Mouse (Mus musculus): ENCODE results near the gene Tmem169. TPM values are rescaled to one million over a fixed set of nuclear protein-coding genes. Genes with fewer than 3 reads are reported as not detected.

Gene Tmem169
- polyA plus RNA-seq, 1 experiment = 4.2 TPM

DNA sequence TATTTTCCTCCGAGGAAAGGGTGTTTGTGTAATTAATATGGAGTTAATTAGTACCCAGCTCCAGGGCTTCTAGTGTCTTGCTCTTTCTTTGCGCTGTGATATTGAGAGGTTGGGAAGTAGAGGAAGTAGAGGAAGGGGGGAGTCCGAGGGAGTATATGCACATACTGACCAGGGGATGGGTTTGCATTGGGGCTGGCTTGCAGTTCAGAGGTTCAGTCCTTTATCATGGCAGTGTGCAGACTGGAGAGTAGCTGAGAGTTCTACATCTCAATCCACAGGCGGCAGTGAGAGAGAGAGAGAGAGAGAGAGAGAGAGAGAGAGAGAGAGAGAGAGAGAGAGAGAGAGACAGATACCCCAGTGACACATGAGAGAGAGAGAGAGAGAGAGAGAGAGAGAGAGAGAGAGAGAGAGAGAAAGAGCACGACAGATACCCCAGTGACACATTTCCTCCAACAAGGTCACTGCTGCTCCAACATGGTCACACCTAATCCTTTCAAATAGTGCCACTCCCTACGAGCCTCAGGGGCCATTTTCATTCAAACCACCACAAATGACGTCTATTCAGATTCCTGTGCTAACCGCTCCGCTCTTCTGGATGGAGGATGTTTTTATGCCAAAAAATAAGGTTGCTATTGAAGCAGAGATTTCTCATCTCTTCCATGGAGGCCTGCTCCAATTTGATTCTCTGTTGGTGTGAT, 28.7 kb downstream of the Tmem169 start:
- WGBS = 84% methylated on average over 9 of the region's 9 CpGs
- no peak for DNase-seq
- TF ChIP-seq CTCF (conservative IDR thresholded peaks at IDR 0.05; ENCODE audit: insufficient read depth, insufficient read length, low read depth, low read length) (no peak), POLR2A (IDR thresholded peaks at IDR 0.05; ENCODE audit: low read depth, low read length) (no peak)
- H3K27me3 ChIP-seq (replicated peaks; ENCODE audit: control insufficient read depth, insufficient read depth, low read length) = no peaks in the 10 kb centered on the region
- H3K27ac ChIP-seq (ENCODE audit: insufficient read depth, low read depth, low read length) = no peak overlapping the region
- H3K4me3 ChIP-seq (ENCODE audit: insufficient read depth, low read depth, low read length) = no peak overlapping the region
- no peaks in the 10 kb centered on the region; the same call in 1 of the 2 replicates for H3K4me1 ChIP-seq (ENCODE audit: control insufficient read depth, insufficient read depth, low read length)
- H3K36me3 ChIP-seq (ENCODE audit: control insufficient read depth, insufficient read depth, low read length) = peaks cover 1% of the 10 kb centered on the region; the same call in 1 of the 2 replicates

DNA sequence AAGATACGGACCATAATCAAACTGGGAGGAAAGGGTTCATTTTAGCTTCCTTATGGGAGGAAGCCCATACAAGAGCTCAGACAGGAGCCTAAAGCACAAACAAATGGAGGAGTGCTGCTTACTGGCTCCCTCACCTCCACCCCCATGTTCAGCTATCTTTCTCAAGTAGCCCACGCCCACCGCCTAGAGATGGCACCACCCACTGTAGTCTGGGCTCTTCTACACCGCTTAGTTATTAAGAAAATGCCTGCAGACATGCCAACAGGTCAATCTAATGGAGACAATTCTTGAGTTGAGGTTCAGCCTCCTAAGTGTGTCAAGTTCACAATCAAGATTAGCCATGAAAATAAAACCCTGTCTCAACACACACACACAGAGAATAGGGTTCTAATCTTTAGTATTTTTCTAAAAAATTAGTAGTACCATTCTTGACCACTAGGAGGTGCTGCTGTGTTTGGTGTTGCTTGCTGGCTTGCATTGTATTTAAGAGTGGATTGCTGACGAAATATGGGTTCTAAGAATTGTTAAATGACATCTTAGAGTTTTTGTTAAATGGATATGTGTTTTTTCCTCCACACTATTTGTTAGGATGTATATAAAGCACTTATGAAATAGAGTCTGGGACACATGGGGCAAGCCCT, 29.4 kb downstream of the Tmem169 start:
- H3K36me3 ChIP-seq (ENCODE audit: control insufficient read depth, insufficient read depth, low read length) = peaks cover 1% of the 10 kb centered on the region; the same call in 1 of the 2 replicates
- H3K27me3 ChIP-seq (replicated peaks; ENCODE audit: control insufficient read depth, insufficient read depth, low read length) = no peaks in the 10 kb centered on the region
- H3K4me3 ChIP-seq (ENCODE audit: insufficient read depth, low read depth, low read length) = no peak overlapping the region
- 0 out of 2 replicates have a peak, but pooled peaks have one; percentile 14 for TF ChIP-seq CTCF (conservative IDR thresholded peaks at IDR 0.05; ENCODE audit: insufficient read depth, insufficient read length, low read depth, low read length)
- no peak for TF ChIP-seq POLR2A (IDR thresholded peaks at IDR 0.05; ENCODE audit: low read depth, low read length)
- H3K27ac ChIP-seq (ENCODE audit: insufficient read depth, low read depth, low read length) = no peak overlapping the region
- DNase-seq = peak; percentile 32
- 74% methylated on average over 5 of the region's 5 CpGs for WGBS
- H3K4me1 ChIP-seq (ENCODE audit: control insufficient read depth, insufficient read depth, low read length) = no peaks in the 10 kb centered on the region

DNA sequence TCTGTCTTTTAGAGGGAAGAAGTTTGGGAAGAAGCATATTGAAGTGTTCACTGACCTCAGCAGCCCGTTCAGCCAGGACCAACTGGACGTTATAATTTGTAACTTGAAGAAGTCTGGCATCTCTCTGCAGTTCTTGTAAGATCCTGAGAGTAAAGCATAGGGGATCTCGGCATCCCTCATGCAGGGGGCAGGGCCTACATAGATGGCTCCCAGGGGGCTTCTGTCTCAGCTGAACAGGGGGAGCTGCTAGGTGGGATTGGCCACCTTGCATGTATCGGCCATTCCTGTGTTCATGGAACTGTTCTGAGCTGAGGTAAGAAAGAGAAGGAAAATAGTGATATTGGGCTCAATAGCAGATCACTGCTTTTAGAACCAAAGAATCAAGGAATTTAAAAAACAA, 31.3 kb downstream of the Tmem169 start:
- Histone ChIP-seq H3K36me3 (ENCODE audit: control insufficient read depth, insufficient read depth, low read length) (peaks cover 1% of the 10 kb centered on the region), H3K4me1 (ENCODE audit: control insufficient read depth, insufficient read depth, low read length) (no peaks in the 10 kb centered on the region), H3K27ac (ENCODE audit: insufficient read depth, low read depth, low read length) (no peak overlapping the region), H3K4me3 (ENCODE audit: insufficient read depth, low read depth, low read length) (no peak overlapping the region), H3K27me3 (replicated peaks; ENCODE audit: control insufficient read depth, insufficient read depth, low read length) (no peaks in the 10 kb centered on the region)
- DNase-seq = no peak
- WGBS = 77% methylated on average over 4 of the region's 4 CpGs
- no peak for TF ChIP-seq CTCF (conservative IDR thresholded peaks at IDR 0.05; ENCODE audit: insufficient read depth, insufficient read length, low read depth, low read length)
- TF ChIP-seq POLR2A (IDR thresholded peaks at IDR 0.05; ENCODE audit: low read depth, low read length) = no peak

DNA sequence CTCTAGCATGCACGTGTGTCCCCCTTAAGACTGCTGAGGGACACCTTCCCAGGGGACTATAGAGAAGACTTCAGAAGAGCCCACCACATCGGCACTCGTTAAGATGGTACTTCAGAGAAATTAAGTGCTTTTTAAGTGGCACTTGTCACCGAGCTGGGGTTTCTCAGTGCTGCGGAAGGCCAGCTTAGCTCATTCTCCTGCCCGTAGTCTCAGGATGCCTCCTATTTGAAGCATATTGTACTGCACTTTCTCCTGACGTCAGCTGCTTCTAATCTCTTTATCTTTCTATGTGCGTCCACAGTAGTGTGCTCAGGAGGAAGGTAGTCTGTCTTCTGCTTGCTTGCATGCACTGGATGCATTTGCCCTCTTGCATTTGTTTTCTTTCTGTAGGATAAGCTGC, 32.2 kb downstream of the Tmem169 start:
- H3K36me3 ChIP-seq (ENCODE audit: control insufficient read depth, insufficient read depth, low read length) = peaks cover 1% of the 10 kb centered on the region
- TF ChIP-seq POLR2A (IDR thresholded peaks at IDR 0.05; ENCODE audit: low read depth, low read length) (no peak), CTCF (conservative IDR thresholded peaks at IDR 0.05; ENCODE audit: insufficient read depth, insufficient read length, low read depth, low read length) (no peak)

DNA sequence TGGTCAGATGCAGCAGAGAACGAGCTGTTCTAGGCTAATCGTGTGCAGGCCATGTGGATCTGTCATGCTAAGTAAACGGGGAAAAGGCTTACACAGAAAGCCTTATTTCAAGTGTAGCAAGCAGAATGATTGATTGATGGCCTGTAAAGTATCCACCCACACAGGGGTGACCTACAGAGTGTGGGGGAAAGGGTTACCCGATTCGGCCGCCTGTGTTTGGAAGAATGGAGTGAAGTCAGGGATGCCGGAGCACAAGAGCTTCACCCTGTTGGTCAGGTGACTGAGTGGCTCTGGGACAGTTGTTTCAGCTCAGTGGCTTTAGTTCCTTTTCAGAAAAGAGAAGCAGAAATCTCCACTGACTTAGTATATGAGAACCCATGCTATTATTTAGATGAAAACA, 32.7 kb downstream of the Tmem169 start:
- WGBS = 47% methylated on average over 7 of the region's 7 CpGs
- peaks cover 1% of the 10 kb centered on the region for H3K36me3 ChIP-seq (ENCODE audit: control insufficient read depth, insufficient read depth, low read length)
- no peaks in the 10 kb centered on the region for H3K27me3 ChIP-seq (replicated peaks; ENCODE audit: control insufficient read depth, insufficient read depth, low read length)
- DNase-seq = no peak
- H3K4me3 ChIP-seq (ENCODE audit: insufficient read depth, low read depth, low read length) = no peak overlapping the region
- H3K4me1 ChIP-seq (ENCODE audit: control insufficient read depth, insufficient read depth, low read length) = no peaks in the 10 kb centered on the region
- no peak overlapping the region for H3K27ac ChIP-seq (ENCODE audit: insufficient read depth, low read depth, low read length)
- TF ChIP-seq POLR2A (IDR thresholded peaks at IDR 0.05; ENCODE audit: low read depth, low read length) (no peak), CTCF (conservative IDR thresholded peaks at IDR 0.05; ENCODE audit: insufficient read depth, insufficient read length, low read depth, low read length) (no peak)

More for the DNA sequence above, 32.2 kb downstream of the Tmem169 start:
- no peak for DNase-seq
- no peaks in the 10 kb centered on the region for H3K4me1 ChIP-seq (ENCODE audit: control insufficient read depth, insufficient read depth, low read length)
- no peak overlapping the region for H3K4me3 ChIP-seq (ENCODE audit: insufficient read depth, low read depth, low read length)
- no peaks in the 10 kb centered on the region for H3K27me3 ChIP-seq (replicated peaks; ENCODE audit: control insufficient read depth, insufficient read depth, low read length)
- no peak overlapping the region for H3K27ac ChIP-seq (ENCODE audit: insufficient read depth, low read depth, low read length)
- WGBS = 74% methylated on average over 8 of the region's 8 CpGs

DNA sequence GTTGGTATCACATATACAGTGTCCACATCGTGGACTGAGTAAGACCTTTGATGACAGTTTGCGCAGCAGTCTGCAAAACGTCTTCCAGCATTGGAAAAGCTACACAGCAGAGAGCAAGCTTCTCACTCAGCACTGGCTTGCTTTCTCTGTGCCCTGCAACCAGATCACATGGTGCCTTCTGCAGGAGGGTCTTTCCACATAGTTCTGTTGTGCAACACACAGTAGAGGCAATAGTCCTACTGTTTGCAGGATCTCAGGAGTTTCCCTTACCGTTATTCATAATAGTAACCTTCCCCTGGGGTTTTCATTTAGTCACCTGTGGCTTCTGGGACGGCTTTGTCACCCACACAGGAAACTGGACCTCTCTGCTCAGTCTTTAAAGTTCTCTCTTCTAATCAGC, 36.6 kb downstream of the Tmem169 start:
- Histone ChIP-seq H3K4me1 (ENCODE audit: control insufficient read depth, insufficient read depth, low read length) (no peaks in the 10 kb centered on the region), H3K27me3 (replicated peaks; ENCODE audit: control insufficient read depth, insufficient read depth, low read length) (no peaks in the 10 kb centered on the region), H3K27ac (ENCODE audit: insufficient read depth, low read depth, low read length) (no peak overlapping the region), H3K4me3 (ENCODE audit: insufficient read depth, low read depth, low read length) (no peak overlapping the region), H3K36me3 (ENCODE audit: control insufficient read depth, insufficient read depth, low read length) (peaks cover 2% of the 10 kb centered on the region)
- TF ChIP-seq POLR2A (IDR thresholded peaks at IDR 0.05; ENCODE audit: low read depth, low read length) = no peak
- no peak for TF ChIP-seq CTCF (conservative IDR thresholded peaks at IDR 0.05; ENCODE audit: insufficient read depth, insufficient read length, low read depth, low read length)
- DNase-seq = no peak
- WGBS = 91% methylated on average over 5 of the region's 5 CpGs

DNA sequence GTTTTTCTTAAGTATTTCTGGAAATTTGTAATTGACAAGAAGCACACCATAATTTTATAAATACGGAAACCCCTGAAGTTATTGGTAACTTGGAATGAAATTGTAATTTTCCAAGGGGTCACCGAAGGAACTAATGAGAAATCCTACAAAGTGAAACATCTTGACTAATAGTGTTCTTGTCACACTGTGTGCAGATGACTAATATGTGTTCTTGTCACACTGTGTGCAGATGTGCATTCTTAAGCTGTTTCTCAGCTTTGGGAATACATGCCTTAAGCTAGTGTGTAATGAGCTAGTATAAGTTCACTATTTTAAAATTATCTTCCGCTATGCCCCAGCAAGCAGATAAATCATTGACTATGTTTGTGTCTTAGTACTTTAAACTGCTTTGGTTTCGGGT, 39.1 kb downstream of the Tmem169 start:
- 72% methylated on average over 4 of the region's 4 CpGs for WGBS
- H3K36me3 ChIP-seq (ENCODE audit: control insufficient read depth, insufficient read depth, low read length) = peaks cover 4% of the 10 kb centered on the region
- peak; percentile 43 for DNase-seq
- no peak overlapping the region for H3K27ac ChIP-seq (ENCODE audit: insufficient read depth, low read depth, low read length)
- no peak for TF ChIP-seq CTCF (conservative IDR thresholded peaks at IDR 0.05; ENCODE audit: insufficient read depth, insufficient read length, low read depth, low read length)
- TF ChIP-seq POLR2A (IDR thresholded peaks at IDR 0.05; ENCODE audit: low read depth, low read length) = no peak
- no peak overlapping the region for H3K4me3 ChIP-seq (ENCODE audit: insufficient read depth, low read depth, low read length)
- no peaks in the 10 kb centered on the region for H3K4me1 ChIP-seq (ENCODE audit: control insufficient read depth, insufficient read depth, low read length)
- H3K27me3 ChIP-seq (replicated peaks; ENCODE audit: control insufficient read depth, insufficient read depth, low read length) = no peaks in the 10 kb centered on the region

Measured in kidney, adult 2 months (tissue).